Mouse (Mus musculus): Measurements from ENCODE around the gene Gm5431. TPM values are rescaled to one million over a fixed set of nuclear protein-coding genes. Genes with fewer than 3 reads are reported as not detected.
"Not testable (repeated sequence)": the region's sequence is repeated elsewhere in the genome, so short reads cannot be mapped to it uniquely, and the experiment has no call there.

Gene Gm5431
- polyA plus RNA-seq (2015; fragmentation: Nextera tagmentation; extraction: Ambion mirVana): 0.20 and 0.24 TPM in 2 replicates

DNA sequence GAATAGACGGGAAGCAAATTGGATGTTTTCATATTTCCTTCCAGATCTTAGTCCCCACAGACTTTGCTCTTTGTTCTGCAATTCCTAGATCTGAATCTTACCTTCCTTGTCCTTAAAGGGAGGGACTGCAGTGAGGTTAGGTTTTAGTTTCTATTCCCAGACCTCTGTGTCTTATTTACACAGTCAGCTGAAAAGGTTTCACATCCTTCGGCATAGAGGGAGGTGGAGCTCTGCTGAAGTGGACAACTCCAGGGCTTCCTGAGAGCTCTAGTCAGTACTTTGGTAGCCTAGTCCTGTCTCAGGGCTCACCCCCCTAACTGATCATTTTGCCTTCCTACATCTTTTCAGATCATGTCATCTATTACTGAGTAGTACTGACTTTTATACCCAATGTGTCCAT is at the start of gene Gm5431:
Gene Gm5431 (minus strand): TSS at position 194 of the 400 bp plus-strand sequence.
- no peaks in the 10 kb centered on the region for H3K27me3 ChIP-seq (replicated peaks; ENCODE audit: control insufficient read depth, insufficient read depth, low read length)
- no peak within 1 kb of the TSS for H3K9ac ChIP-seq (replicated peaks; ENCODE audit: low read depth, low read length)
- no peak within 1 kb of the TSS for H3K4me2 ChIP-seq (ENCODE audit: low read length)
- no peak for ATAC-seq
- H3K36me3 ChIP-seq (ENCODE audit: control insufficient read depth, insufficient read depth): no peaks in the 10 kb centered on the region
- H3K27ac ChIP-seq (ENCODE audit: low read length): no peak within 1 kb of the TSS
- no peaks in the 10 kb centered on the region for H3K9me3 ChIP-seq (ENCODE audit: control insufficient read depth, low read length)
- WGBS: 79% methylated on average over 2 of the region's 2 CpGs
- no peaks in the 10 kb centered on the region for H3K4me1 ChIP-seq (replicated peaks; ENCODE audit: control insufficient read depth, insufficient read depth, low read length)
- H3K4me3 ChIP-seq (replicated peaks; ENCODE audit: low read length): no peak within 1 kb of the TSS

DNA sequence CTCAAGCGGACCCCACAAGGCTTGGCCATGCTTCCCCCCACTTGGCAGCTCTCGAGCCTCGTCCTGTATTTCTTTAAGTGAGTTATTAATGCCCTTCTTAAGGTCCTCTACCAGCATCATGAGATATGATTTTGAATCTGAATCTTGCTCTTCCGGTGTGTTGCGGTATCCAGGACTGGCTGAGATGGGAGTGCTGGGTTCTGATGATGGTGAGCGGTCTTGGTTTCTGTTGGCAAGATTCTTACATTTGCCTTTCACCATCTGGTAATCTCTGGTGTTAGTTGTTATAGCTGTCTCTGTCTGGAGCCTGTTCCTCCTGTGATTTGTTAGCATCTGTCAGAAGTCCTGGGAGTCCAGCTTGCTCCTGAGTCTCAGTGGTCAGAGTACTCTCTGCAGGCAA is 44.1 kb upstream of the Gm5431 start, which contains the start of gene Psme2b:
Gene Psme2b (minus strand): TSS at position 101 of the 400 bp plus-strand sequence.
- not testable (repeated sequence) for H3K9ac ChIP-seq (replicated peaks; ENCODE audit: low read depth, low read length); ATAC-seq; H3K4me1 ChIP-seq (replicated peaks; ENCODE audit: control insufficient read depth, insufficient read depth, low read length); H3K27ac ChIP-seq (ENCODE audit: low read length); H3K9me3 ChIP-seq (ENCODE audit: control insufficient read depth, low read length); H3K4me3 ChIP-seq (replicated peaks; ENCODE audit: low read length); H3K27me3 ChIP-seq (replicated peaks; ENCODE audit: control insufficient read depth, insufficient read depth, low read length); H3K36me3 ChIP-seq (ENCODE audit: control insufficient read depth, insufficient read depth); H3K4me2 ChIP-seq (ENCODE audit: low read length)
- 98% methylated on average over 6 of the region's 6 CpGs for WGBS

DNA sequence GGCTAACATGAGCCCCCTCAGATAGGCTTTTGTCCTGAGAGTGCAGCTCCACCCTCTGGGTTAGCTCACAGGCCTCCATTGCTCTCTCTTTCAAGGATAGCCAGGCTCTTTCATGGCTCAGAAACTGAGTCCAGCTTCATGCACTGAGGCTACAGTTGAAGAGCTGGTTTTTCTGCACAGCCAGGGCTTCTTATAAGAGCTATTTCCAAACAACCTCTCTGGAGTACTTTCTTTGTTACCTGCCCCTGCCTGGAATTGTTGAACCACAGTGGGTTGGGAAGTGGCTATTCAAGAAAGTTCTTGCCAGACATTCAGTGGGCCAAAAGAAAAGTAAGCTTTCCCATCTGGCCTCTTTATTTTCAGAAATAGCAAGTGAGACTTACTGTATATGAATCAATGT is 37.3 kb upstream of the Gm5431 start:
- H3K9me3 ChIP-seq (ENCODE audit: control insufficient read depth, low read length); H3K4me2 ChIP-seq (ENCODE audit: low read length); H3K27ac ChIP-seq (ENCODE audit: low read length); ATAC-seq; H3K9ac ChIP-seq (replicated peaks; ENCODE audit: low read depth, low read length); H3K4me1 ChIP-seq (replicated peaks; ENCODE audit: control insufficient read depth, insufficient read depth, low read length); H3K4me3 ChIP-seq (replicated peaks; ENCODE audit: low read length); H3K27me3 ChIP-seq (replicated peaks; ENCODE audit: control insufficient read depth, insufficient read depth, low read length); H3K36me3 ChIP-seq (ENCODE audit: control insufficient read depth, insufficient read depth): not testable (repeated sequence)

DNA sequence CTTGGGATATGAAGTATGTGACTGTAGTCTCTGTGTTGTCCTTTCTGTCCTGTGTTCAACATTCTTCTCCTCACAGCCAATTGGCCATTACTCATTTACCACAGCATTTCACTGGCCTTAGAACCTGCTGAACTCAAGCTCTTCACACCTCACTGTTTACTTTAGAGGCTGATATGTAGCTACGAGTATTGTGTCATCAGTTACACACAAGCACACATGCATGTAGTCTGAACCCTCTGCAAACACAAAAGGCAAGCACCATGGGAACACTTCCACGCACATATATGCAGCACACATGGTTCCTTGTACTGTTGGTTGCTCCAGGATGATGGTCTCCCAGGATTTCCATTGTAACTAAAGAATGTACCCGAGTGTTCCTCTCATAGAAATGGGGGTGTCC is 33.3 kb upstream of the Gm5431 start:
- not testable (repeated sequence) for H3K36me3 ChIP-seq (ENCODE audit: control insufficient read depth, insufficient read depth); ATAC-seq; H3K27ac ChIP-seq (ENCODE audit: low read length); H3K4me3 ChIP-seq (replicated peaks; ENCODE audit: low read length); H3K9me3 ChIP-seq (ENCODE audit: control insufficient read depth, low read length); H3K27me3 ChIP-seq (replicated peaks; ENCODE audit: control insufficient read depth, insufficient read depth, low read length); H3K4me2 ChIP-seq (ENCODE audit: low read length); H3K9ac ChIP-seq (replicated peaks; ENCODE audit: low read depth, low read length); H3K4me1 ChIP-seq (replicated peaks; ENCODE audit: control insufficient read depth, insufficient read depth, low read length)
- WGBS: no CpG with 5 or more reads among the region's 3 CpGs

DNA sequence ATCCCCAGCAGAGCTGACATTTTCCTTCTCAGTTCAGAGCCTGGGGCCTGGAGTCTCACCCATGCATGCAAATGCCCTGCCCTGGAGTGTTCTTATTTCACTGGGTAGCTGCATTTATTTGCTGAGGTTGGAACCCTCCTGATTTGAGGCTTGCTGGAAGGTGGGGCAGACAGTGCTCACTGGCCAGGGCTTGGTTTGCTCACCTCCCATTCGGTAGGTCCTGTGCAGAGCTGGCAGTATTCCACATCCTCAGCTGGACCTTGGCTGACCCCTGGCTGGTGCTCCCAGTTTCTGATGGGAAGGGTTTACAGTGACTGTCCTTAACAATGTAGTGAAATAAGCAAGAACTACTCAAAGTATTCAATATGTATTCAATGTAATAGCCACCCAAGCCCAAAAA is 31.9 kb upstream of the Gm5431 start:
- not testable (repeated sequence) for H3K36me3 ChIP-seq (ENCODE audit: control insufficient read depth, insufficient read depth); H3K4me3 ChIP-seq (replicated peaks; ENCODE audit: low read length); H3K9me3 ChIP-seq (ENCODE audit: control insufficient read depth, low read length); H3K27me3 ChIP-seq (replicated peaks; ENCODE audit: control insufficient read depth, insufficient read depth, low read length); H3K4me2 ChIP-seq (ENCODE audit: low read length); ATAC-seq; H3K4me1 ChIP-seq (replicated peaks; ENCODE audit: control insufficient read depth, insufficient read depth, low read length); H3K9ac ChIP-seq (replicated peaks; ENCODE audit: low read depth, low read length); H3K27ac ChIP-seq (ENCODE audit: low read length)
- WGBS: 73% methylated on average over 1 of the region's 1 CpGs

DNA sequence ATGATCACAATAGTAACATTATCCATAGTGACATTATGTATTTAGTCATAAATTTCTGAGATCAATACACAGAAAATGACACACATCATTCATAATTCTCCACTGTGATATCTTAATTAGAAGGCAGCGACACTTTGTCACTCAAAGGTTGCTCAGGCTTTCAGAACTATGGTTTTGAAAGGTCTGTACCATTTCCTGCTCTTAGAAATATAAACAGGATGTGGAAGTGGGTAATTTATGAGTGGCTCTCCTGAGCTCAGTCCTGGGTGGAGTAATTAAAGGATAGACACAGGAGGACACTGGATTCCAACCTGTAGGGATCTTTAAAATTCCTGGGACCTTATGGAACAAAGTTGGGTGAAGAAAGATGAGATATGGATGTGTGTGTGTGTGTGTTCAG is 31.4 kb upstream of the Gm5431 start:
- not testable (repeated sequence) for H3K9ac ChIP-seq (replicated peaks; ENCODE audit: low read depth, low read length); H3K36me3 ChIP-seq (ENCODE audit: control insufficient read depth, insufficient read depth); H3K4me3 ChIP-seq (replicated peaks; ENCODE audit: low read length); H3K27ac ChIP-seq (ENCODE audit: low read length); H3K4me1 ChIP-seq (replicated peaks; ENCODE audit: control insufficient read depth, insufficient read depth, low read length); H3K9me3 ChIP-seq (ENCODE audit: control insufficient read depth, low read length); ATAC-seq; H3K27me3 ChIP-seq (replicated peaks; ENCODE audit: control insufficient read depth, insufficient read depth, low read length); H3K4me2 ChIP-seq (ENCODE audit: low read length)
- WGBS: 91% methylated on average over 1 of the region's 1 CpGs

DNA sequence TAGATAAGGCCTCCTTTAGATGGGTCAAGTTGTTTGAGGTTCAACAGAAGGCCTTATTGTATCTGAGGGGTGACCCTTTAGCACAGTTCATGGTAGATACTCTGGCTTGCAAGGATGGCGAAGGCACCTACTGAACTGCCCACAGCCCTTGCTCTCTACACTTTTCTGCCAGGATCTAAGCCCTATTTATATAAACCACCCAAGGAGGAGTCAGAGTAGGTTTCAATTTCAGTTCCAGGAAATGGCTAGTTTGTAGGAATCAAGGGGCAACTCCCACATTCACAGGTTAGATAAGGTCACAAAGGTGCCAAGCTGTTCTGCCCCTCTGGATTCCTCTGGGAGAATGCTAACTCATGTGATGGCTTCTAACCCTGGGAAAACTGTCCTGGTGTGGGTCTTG is 26.1 kb upstream of the Gm5431 start:
- not testable (repeated sequence) for ATAC-seq; H3K4me1 ChIP-seq (replicated peaks; ENCODE audit: control insufficient read depth, insufficient read depth, low read length); H3K36me3 ChIP-seq (ENCODE audit: control insufficient read depth, insufficient read depth); H3K27me3 ChIP-seq (replicated peaks; ENCODE audit: control insufficient read depth, insufficient read depth, low read length); H3K27ac ChIP-seq (ENCODE audit: low read length); H3K4me3 ChIP-seq (replicated peaks; ENCODE audit: low read length); H3K9ac ChIP-seq (replicated peaks; ENCODE audit: low read depth, low read length); H3K9me3 ChIP-seq (ENCODE audit: control insufficient read depth, low read length); H3K4me2 ChIP-seq (ENCODE audit: low read length)
- WGBS: 90% methylated on average over 1 of the region's 1 CpGs

DNA sequence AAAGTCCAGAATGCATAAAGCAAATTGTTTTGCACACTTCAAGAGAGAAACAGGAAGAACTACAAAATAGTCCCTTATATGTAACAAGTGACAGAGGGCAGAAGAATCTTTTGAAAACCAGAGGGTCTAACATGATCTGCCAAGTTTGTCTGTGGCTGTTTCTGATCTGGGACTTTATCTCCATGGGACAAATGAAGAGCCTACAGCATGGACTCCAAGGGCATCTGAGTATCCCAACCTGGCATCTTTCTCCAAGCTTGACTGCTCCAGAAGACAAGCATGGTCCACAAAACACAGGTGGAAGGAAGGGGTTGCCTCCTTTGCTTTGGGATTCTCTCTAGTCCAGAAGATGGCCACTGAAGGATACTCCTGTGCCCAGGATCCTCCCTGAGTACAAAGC is 24.4 kb upstream of the Gm5431 start:
- H3K36me3 ChIP-seq (ENCODE audit: control insufficient read depth, insufficient read depth); H3K27me3 ChIP-seq (replicated peaks; ENCODE audit: control insufficient read depth, insufficient read depth, low read length); H3K9me3 ChIP-seq (ENCODE audit: control insufficient read depth, low read length); ATAC-seq; H3K4me1 ChIP-seq (replicated peaks; ENCODE audit: control insufficient read depth, insufficient read depth, low read length); H3K9ac ChIP-seq (replicated peaks; ENCODE audit: low read depth, low read length); H3K4me2 ChIP-seq (ENCODE audit: low read length); H3K27ac ChIP-seq (ENCODE audit: low read length); H3K4me3 ChIP-seq (replicated peaks; ENCODE audit: low read length): not testable (repeated sequence)

DNA sequence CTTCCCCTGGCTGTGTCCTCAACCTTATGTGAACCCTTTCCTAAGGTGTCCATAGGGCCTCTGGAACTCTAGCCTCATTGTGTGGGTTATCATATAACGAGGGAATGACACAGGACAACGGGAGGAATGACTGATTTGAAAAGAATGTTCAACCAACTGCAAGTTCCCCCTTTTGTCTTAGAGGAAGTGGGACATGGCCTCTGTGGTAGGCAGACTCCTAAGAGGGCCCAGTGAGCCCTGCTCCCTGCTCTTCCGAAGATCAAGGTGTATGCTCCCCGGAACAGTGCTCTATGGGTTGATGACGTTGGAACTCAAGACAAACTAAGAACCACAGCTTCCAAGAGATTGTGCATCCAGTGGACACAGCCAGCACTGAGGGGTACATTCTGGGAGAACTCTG is 21.8 kb upstream of the Gm5431 start:
- H3K4me2 ChIP-seq (ENCODE audit: low read length); H3K9me3 ChIP-seq (ENCODE audit: control insufficient read depth, low read length); H3K27ac ChIP-seq (ENCODE audit: low read length); H3K36me3 ChIP-seq (ENCODE audit: control insufficient read depth, insufficient read depth); ATAC-seq; H3K4me3 ChIP-seq (replicated peaks; ENCODE audit: low read length); H3K4me1 ChIP-seq (replicated peaks; ENCODE audit: control insufficient read depth, insufficient read depth, low read length); H3K27me3 ChIP-seq (replicated peaks; ENCODE audit: control insufficient read depth, insufficient read depth, low read length); H3K9ac ChIP-seq (replicated peaks; ENCODE audit: low read depth, low read length): not testable (repeated sequence)
- WGBS: 73% methylated on average over 5 of the region's 5 CpGs

DNA sequence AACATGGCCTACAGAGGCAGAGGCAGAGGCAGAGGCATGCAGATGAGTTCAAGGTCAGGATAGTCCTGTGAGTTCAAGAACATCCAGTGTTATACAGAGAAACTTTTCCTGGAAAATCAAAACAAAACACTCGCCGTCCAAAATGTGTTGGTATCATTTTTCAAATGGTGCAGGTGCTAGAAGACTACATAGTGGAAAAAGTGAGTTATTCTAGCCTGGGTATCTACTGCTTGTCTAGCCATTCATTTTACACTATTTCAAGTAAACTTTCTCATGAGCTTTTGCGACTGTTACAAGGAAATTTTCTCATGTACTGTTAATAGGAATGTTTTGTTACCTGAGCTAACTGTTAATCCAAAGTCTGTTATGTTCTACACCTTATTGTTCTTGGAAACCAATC is 16.4 kb upstream of the Gm5431 start:
- H3K27ac ChIP-seq (ENCODE audit: low read length): no peak overlapping the region
- H3K9me3 ChIP-seq (ENCODE audit: control insufficient read depth, low read length): no peaks in the 10 kb centered on the region
- WGBS: 90% methylated on average over 3 of the region's 3 CpGs
- H3K36me3 ChIP-seq (ENCODE audit: control insufficient read depth, insufficient read depth): no peaks in the 10 kb centered on the region
- ATAC-seq: no peak
- no peak overlapping the region for H3K9ac ChIP-seq (replicated peaks; ENCODE audit: low read depth, low read length)
- no peak overlapping the region for H3K4me2 ChIP-seq (ENCODE audit: low read length)
- no peak overlapping the region for H3K4me3 ChIP-seq (replicated peaks; ENCODE audit: low read length)
- no peaks in the 10 kb centered on the region for H3K27me3 ChIP-seq (replicated peaks; ENCODE audit: control insufficient read depth, insufficient read depth, low read length)
- H3K4me1 ChIP-seq (replicated peaks; ENCODE audit: control insufficient read depth, insufficient read depth, low read length): no peaks in the 10 kb centered on the region
